Mouse (Mus musculus): ENCODE results near the gene Lim2. TPM values are rescaled to one million over a fixed set of nuclear protein-coding genes. Genes with fewer than 3 reads are reported as not detected.
A peak's percentile ranks its signal among the peaks of the same experiment; 100 is the strongest.

Lim2 gene
- total RNA-seq, 2 experiments from 2014 or later: not detected

GRCm38 (mm10) chr7:43442684-43443083 is 15.2 kb downstream of the Lim2 start:
- DNase-seq (ENCODE audit: low spot score in 2 of 2): no peak
- intact Hi-C loops (cut with DNase I): loop anchor here (10.0 kb wide), 1 partner anchor 128 kb away; the partner anchor contains the start of gene Zfp715

DNA sequence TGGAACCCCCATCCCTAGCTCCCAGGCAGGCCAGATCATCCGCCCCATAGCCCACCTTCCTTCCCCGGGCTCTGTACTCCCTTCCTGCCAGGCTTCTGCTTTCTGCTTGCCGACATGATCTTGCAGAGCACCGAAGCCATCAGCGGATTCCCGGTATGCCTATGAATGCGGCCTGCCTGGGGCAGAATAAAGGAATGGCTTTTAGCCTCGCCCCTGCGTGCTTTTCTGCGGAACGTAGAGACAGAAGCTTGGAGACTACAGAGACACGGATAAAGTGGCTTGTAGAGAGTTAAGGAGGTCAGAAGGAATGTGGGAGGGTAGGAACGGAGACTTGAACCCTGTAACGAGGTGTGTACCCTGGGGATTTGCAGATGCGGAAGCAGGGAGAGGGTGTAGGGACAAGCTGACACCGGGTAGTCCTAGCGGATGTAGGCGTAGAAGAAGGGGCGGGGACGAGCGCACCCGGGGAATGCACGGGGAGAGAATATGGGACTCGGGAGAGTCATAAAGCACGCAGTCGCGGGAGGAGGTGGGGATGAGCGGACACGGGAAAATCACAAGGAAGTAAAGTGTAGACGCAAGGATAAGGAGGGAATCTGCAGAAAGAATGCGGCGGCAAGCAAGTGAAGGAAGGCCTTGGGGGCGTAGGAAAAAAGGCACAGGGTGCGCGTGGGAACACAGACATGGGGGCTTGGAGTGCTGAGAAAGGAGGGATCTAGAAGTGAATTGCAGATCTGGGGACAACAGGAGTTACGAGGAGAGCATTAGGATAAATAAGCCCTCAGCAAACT is 15.9 kb downstream of the Lim2 start:
- intact Hi-C loops (cut with DNase I): loop anchor here (10.0 kb wide), 1 partner anchor 129 kb away; the partner anchor contains the start of gene Zfp715
- peak; percentile 38 to 66 for DNase-seq (ENCODE audit: low spot score in 2 of 2)

- intact Hi-C loops (cut with DNase I): loop anchor here (10.0 kb wide), 1 partner anchor 129 kb away; the partner anchor contains the start of gene Zfp715
- DNase-seq (ENCODE audit: low spot score in 2 of 2): peak; percentile 94 to 95
Measured at GRCm38 (mm10) chr7:43443917-43444293, 16.4 kb downstream of the Lim2 start, which contains the start of the genes Etfb and Gm45233. TSS of gene Etfb (plus strand) at chr7:43444083. TSS of gene Gm45233 (plus strand) at chr7:43444128.

DNA sequence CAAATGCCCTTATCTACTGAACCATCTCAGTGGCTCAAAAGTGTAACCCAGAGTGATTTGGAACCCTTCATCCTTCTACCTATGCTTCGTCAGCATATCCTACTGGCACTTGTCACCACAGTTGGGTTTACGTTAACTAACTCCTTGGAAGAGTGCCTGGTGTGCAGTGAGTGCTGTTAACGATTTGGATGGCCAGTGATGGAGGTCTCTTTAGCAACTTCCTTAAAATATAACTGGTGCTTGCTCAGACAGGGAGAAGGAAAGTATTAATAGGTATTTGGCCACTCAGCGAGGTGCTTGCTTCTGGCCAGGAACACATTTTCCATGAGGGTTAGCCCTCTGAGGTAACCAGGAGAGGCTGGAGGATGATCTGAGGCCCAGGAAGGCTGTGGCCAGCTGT is 20.3 kb downstream of the Lim2 start:
- intact Hi-C loops (cut with DNase I): loop anchor here (10.0 kb wide), 1 partner anchor 133 kb away; the partner anchor contains the start of gene Zfp715
- no peak for DNase-seq (ENCODE audit: low spot score in 2 of 2)

- no peak for DNase-seq (ENCODE audit: low spot score in 2 of 2)
- intact Hi-C loops (cut with DNase I): loop anchor here (10.0 kb wide), 1 partner anchor 133 kb away; the partner anchor contains the start of gene Zfp715
Measured at GRCm38 (mm10) chr7:43448246-43448645, 20.8 kb downstream of the Lim2 start.

DNA sequence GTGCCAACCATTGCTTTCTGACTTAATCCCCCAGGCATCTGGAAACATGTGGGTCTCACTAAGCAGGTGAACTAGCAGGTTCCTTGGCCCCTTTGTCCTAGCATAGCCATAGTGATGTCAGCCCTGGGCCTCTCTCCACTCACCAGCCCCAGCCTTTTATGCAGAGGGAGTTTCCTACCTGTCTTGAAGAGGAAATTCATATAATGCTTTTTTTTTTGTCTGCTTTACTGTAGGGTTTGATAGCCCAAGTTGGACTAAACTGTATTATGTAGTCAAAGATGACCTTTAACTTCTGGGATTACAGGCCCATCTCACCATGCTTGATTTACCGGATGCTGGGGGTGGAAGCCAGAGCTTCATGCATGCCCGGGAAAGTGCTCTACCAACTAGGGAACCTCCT is 22.3 kb downstream of the Lim2 start:
- intact Hi-C loops (cut with DNase I): loop anchor here (10.0 kb wide), 1 partner anchor 135 kb away; the partner anchor contains the start of gene Zfp715
- no peak for DNase-seq (ENCODE audit: low spot score in 2 of 2)

DNA sequence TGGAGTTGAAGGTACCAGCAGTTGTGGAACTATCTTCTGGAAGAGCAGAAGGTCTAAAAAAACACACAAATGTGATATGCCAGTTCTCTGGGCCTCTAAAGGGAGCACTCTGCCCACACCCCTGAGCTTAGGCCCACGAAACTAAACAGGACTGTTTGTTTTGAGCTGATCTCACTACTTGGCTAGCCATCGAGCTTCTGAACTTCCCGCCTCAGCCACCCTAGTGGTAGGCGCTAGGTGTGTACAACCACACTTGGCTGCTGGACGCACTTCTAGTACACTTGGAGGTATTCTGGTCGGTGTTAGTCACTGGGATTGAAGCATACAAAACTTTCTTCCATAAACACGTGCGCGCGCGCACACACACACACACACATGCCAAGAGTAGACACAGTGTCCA is 24.3 kb downstream of the Lim2 start:
- DNase-seq (ENCODE audit: low spot score in 2 of 2): no peak
- intact Hi-C loops (cut with DNase I): no loop called here

DNA sequence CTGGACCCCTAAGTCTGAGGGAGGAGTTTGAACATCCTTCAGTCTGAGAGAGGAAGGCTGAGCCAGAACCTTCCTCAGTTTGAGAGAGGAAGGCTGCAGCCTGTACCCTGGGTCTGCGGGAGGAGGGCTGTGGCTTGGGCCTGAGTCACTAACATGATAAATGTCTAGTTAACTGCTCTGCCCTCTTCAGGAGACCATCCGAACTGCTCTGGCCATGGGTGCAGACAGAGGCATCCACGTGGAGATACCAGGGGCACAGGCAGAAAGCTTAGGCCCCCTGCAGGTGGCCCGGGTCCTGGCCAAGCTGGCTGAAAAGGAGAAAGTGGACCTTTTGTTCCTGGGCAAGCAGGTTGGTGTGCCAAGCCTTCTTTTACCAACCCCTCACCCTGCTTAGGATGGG is 25.1 kb downstream of the Lim2 start:
- no peak for DNase-seq (ENCODE audit: low spot score in 2 of 2)
- intact Hi-C loops (cut with DNase I): no loop called here

GRCm38 (mm10) chr7:43453599-43454355 is 26.3 kb downstream of the Lim2 start:
- no peak for DNase-seq (ENCODE audit: low spot score in 2 of 2)
- intact Hi-C loops (cut with DNase I): no loop called here

GRCm38 (mm10) chr7:43454371-43454770 is 26.9 kb downstream of the Lim2 start:
- intact Hi-C loops (cut with DNase I): no loop called here
- DNase-seq (ENCODE audit: low spot score in 2 of 2): no peak

DNA sequence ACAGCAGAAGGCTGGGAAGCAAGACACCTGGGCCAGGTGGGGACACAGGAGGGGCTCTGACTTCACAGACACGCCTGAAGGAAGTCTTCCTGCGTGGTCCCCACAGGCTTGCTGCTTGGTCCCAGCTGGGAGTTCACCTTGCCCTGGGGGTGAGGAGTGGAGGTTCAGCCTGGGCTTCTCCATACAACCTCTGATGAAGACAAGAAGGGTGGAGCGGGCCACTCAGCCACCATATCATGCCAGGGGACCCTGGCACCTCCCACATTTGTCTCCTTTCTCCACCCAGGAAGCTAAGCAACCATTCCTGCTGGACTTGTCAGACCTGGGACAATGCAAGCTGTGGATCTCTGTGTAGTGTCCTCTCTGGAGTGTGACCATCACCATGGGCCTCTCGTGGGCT is 35.4 kb downstream of the Lim2 start, which contains the start of gene Vsig10l:
Vsig10l (plus strand) TSS at position 301 of the 400 bp plus-strand sequence.
- intact Hi-C loops (cut with DNase I): loop anchor here (10.0 kb wide), 1 partner anchor 178 kb away; no protein-coding TSS in a partner anchor
- no peak for DNase-seq (ENCODE audit: low spot score in 2 of 2)

GRCm38 (mm10) chr7:43463976-43464375 is 36.5 kb downstream of the Lim2 start:
- no peak for DNase-seq (ENCODE audit: low spot score in 2 of 2)
- intact Hi-C loops (cut with DNase I): loop anchor here (10.0 kb wide), 1 partner anchor 179 kb away; no protein-coding TSS in a partner anchor

DNA sequence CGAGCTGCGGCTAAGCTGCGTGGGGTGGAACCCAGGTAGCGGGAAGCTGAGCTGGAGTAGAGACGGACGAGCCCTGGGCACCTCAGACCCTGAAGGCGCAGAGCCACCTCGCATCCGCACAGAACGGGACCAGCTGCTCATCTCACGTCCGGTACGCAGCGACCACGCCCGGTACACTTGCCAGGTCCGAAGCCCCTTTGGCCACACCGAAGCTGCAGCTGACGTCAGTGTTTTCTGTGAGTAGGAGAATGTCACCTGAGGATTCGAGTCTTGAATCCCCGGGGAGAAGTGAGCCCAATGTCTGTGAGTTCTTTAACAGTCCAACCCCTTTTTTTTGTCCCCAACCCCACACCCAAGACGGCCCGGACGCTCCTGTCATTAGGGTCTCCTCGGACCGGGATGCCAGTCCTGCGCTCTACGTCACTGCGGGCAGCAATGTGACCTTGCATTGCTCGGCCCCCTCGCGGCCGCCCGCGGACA is 37.4 kb downstream of the Lim2 start:
- intact Hi-C loops (cut with DNase I): loop anchor here (5.0 to 10.0 kb wide), 2 partner anchors 43 to 180 kb away; no protein-coding TSS in a partner anchor
- no peak for DNase-seq (ENCODE audit: low spot score in 2 of 2)

GRCm38 (mm10) chr7:43465344-43466098 is 38.1 kb downstream of the Lim2 start:
- intact Hi-C loops (cut with DNase I): loop anchor here (5.0 to 10.0 kb wide), 2 partner anchors 43 to 181 kb away; no protein-coding TSS in a partner anchor
- DNase-seq (ENCODE audit: low spot score in 2 of 2): peak; percentile 78 to 91

DNA sequence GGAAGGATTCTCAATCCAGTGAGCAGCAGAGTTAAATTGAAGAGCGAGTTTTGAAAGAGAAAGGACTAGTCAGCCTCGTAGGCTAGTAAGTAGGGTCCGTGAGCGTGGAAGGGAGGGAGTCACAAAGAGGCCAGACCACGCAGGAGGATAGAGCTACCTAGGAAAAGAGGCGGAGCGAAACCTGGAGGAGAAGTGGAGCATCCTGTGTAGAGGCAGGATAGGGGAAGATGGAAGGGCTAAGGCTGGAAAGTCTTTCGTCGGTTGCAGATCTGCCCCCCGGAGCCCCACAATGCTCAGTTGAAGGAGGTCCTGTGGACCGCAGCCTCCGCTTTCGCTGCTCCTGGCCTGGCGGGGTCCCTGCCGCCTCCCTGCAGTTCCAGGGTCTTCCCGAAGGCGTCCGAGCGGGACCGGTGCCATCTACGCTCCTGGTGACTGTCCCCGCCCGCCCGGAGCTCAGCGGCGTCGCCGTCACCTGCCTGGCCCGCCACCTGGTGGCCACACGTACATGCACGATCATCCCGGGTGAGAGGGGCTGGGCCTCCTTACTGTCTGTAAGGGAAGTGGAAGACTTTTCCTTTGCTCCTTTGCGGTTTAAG is 38.7 kb downstream of the Lim2 start:
- intact Hi-C loops (cut with DNase I): loop anchor here (5.0 to 10.0 kb wide), 2 partner anchors 44 to 181 kb away; no protein-coding TSS in a partner anchor
- peak; percentile 76 to 85 for DNase-seq (ENCODE audit: low spot score in 2 of 2)

GRCm38 (mm10) chr7:43470373-43470772 is 42.9 kb downstream of the Lim2 start:
- peak in 1 of 2 experiments; percentile 36 for DNase-seq (ENCODE audit: low spot score in 2 of 2)
- intact Hi-C loops (cut with DNase I): no loop called here

- intact Hi-C loops (cut with DNase I): no loop called here
- no peak for DNase-seq (ENCODE audit: low spot score in 2 of 2)
Measured at GRCm38 (mm10) chr7:43475706-43476105, 48.2 kb downstream of the Lim2 start.

- DNase-seq (ENCODE audit: low spot score in 2 of 2): no peak
- intact Hi-C loops (cut with DNase I): no loop called here
Measured at GRCm38 (mm10) chr7:43476376-43476775, 48.9 kb downstream of the Lim2 start.
